Mouse (Mus musculus) heart, postnatal 0 days (tissue): ENCODE measurements around the gene Rbm6.

ENCODE experiments used
- CTCF ChIP-seq: IDR thresholded peaks from 2 replicates; pipeline ENCODE4 v1.5.1; 2016; ENCODE audit warnings: antibody characterized with exemption, control low read depth, low read depth
- EP300 ChIP-seq: IDR thresholded peaks from 2 replicates; pipeline ENCODE4 v1.6.1; 2016; ENCODE audit warnings: antibody characterized with exemption, low read depth

DNA sequence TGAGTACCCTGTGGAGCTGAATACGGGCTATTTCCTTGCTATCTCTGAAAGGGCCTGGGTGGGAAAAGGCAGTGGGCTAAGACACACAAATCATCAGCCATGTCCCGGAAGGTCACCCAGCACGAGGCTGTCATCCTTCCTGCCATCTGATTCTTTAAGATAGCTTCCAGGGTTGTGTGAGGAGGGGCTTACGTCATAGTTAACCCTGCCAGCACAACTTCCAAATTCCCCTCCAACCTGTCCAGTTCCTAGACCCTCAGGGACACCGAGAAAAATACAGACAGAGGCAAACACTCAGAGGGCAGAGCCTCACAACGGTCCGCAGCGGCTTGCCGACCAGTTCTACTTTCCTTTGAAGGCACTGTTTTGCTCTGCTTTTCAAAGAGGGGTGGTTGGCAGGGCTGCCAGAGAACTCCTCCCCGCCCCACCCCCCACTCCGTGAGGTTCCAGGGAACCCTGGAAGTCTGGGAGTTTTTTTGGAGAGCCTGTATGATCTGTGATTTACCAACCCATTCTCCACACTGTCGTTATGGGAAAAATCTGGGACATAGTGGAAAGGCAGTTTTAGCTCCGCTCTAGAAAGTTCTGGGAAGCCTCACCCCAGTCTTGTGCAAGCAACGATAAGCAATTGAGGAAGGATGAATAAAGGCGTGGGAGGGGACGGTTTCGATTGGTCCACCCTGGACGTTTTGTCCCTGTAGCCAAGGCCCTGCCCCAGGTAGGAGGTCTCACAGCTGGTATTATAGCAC is 35.5 kb upstream of the Rbm6 start:
- TF ChIP-seq CTCF, result no peak
- TF ChIP-seq EP300, result no peak
